Mouse (Mus musculus): Measurements from ENCODE around the gene Map4k4.

- TF ChIP-seq CTCF (IDR thresholded peaks at IDR 0.05; ENCODE audit: extremely low read depth, insufficient read depth, low read length) (no peak), POLR2A (IDR thresholded peaks at IDR 0.05; ENCODE audit: extremely low read depth, insufficient read depth, low read length) (no peak)
These were observed 1.4 kb downstream of the Map4k4 start for GRCm38 (mm10) chr1:39901851-39902703.
